17 mouse cellular contexts compared by ENCODE assay signal in the genomic region with DNA sequence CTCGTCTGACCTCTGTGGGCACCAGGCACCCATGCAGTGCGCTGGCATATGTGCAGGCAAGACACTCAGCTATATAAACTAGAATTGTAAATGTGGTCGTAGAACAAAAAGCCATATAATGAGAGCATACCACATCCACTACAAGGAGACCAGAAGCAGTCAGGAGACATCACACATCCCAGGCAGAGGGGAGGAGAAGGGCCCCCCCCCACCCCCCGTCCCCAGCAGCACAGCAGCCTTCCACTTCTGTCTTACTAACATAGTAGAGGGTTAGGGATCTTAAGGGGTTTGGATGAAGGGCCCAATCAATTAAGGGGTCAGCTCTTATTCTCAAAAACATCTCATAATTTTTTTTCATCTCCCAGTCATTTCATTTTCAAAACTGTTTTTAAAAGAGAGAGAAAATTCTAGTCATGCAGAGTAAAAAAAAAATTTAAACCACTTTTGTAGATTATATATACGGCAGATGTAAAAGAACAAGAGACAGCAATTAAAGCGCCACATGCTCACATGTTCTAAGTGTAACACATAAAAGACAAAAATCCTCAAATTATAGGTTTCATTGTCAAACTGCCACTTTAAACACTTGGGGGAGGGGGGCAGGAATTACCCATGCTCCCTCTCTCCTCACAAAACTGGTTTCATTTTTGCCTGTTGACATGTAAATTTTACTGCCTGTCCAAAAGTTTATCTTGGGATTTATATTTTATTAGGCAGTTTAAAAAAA.
A peak's percentile ranks its signal among the peaks of the same experiment; 100 is the strongest.
DNase-seq lines count a peak whose midpoint lies in the region; ATAC-seq and TF ChIP-seq lines count a peak whose summit lies in the region.
"Had no signal": no experiment of that assay in that cellular context is flagged by ENCODE, and none has a peak within 500 bp of the region (broad histone marks: within the 10 kb centered on the region; RNA-seq: fewer than 3 reads in every experiment).

No protein-coding gene starts in this region.

- ATAC-seq in hindbrain, embryonic 13.5 days (ENCODE audit: low FRiP score): no peak
- no peak for ATAC-seq in stomach, embryonic 14.5 days (ENCODE audit: insufficient number of reproducible peaks, insufficient read depth, low FRiP score, low read depth)
- ATAC-seq in stomach, postnatal 0 days (ENCODE audit: low FRiP score, low TSS enrichment): no peak
- ATAC-seq in forebrain, postnatal 0 days: peak; percentile 70
- no peak for ATAC-seq in inflammation-experienced regulatory T-cells, adult 6 months
- ATAC-seq in erythroblast, adult 5-6 weeks (replicated peaks; ENCODE audit: low FRiP score, poor library complexity, severe bottlenecking): no peak

- H3K27me3 ChIP-seq in hindbrain, embryonic 10.5 days (ENCODE audit: insufficient read depth, poor library complexity, severe bottlenecking): no peaks in the 10 kb centered on the region
- no peaks in the 10 kb centered on the region for H3K27me3 ChIP-seq in hindbrain, embryonic 13.5 days
- no peaks in the 10 kb centered on the region for H3K27me3 ChIP-seq in stomach, embryonic 14.5 days (ENCODE audit: control insufficient read depth, insufficient read depth, low read length)
- H3K27me3 ChIP-seq in stomach, postnatal 0 days (ENCODE audit: control insufficient read depth, insufficient read depth, low read length): no peaks in the 10 kb centered on the region
- no peaks in the 10 kb centered on the region for H3K27me3 ChIP-seq in forebrain, postnatal 0 days (ENCODE audit: insufficient read depth, low read length)
- H3K27me3 ChIP-seq: hindbrain, embryonic 15.5 days had no signal

- WGBS in hindbrain, embryonic 10.5 days: 85% methylated on average over 6 of the region's 6 CpGs
- WGBS in hindbrain, embryonic 13.5 days: 81% methylated on average over 6 of the region's 6 CpGs
- 65% methylated on average over 6 of the region's 6 CpGs for WGBS in stomach, embryonic 14.5 days
- WGBS in stomach, postnatal 0 days: 79% methylated on average over 6 of the region's 6 CpGs
- WGBS in forebrain, postnatal 0 days: 55% methylated on average over 6 of the region's 6 CpGs
- WGBS in olfactory bulb, adult 2 months: 53% methylated on average over 6 of the region's 6 CpGs

- no peak for DNase-seq in hindbrain, embryonic 10.5 days (ENCODE audit: low spot score)
- DNase-seq in stomach, postnatal 0 days (ENCODE audit: low spot score): no peak
- peak; percentile 57 for DNase-seq in forebrain, postnatal 0 days
- DNase-seq: adrenal gland, adult 2 months; cerebellum, adult 11 months; cerebellum, postnatal 25 days; gastrocnemius, adult 2 months; kidney, adult 9 months; lung, embryonic 14.5 days; midbrain, embryonic 14.5 days had no signal

- no peak for TF ChIP-seq CTCF in stomach, postnatal 0 days (IDR thresholded peaks at IDR 0.05; ENCODE audit: low read depth)
- no peak for TF ChIP-seq CTCF in forebrain, postnatal 0 days (IDR thresholded peaks at IDR 0.05; ENCODE audit: low read depth)
- TF ChIP-seq CTCF in olfactory bulb, adult 2 months (IDR thresholded peaks at IDR 0.05; ENCODE audit: insufficient read depth, low read depth, low read length): no peak

- H3K9me3 ChIP-seq in hindbrain, embryonic 10.5 days: no peaks in the 10 kb centered on the region
- H3K9me3 ChIP-seq in hindbrain, embryonic 13.5 days: no peaks in the 10 kb centered on the region
- no peaks in the 10 kb centered on the region for H3K9me3 ChIP-seq in stomach, embryonic 14.5 days (ENCODE audit: control insufficient read depth, low read depth, low read length)
- H3K9me3 ChIP-seq in stomach, postnatal 0 days (ENCODE audit: control insufficient read depth, low read length): no peaks in the 10 kb centered on the region
- no peaks in the 10 kb centered on the region for H3K9me3 ChIP-seq in forebrain, postnatal 0 days (ENCODE audit: low read length)
- H3K9me3 ChIP-seq: hindbrain, embryonic 15.5 days had no signal

- no peaks in the 10 kb centered on the region for H3K36me3 ChIP-seq in hindbrain, embryonic 10.5 days
- H3K36me3 ChIP-seq in hindbrain, embryonic 13.5 days: no peaks in the 10 kb centered on the region
- no peaks in the 10 kb centered on the region for H3K36me3 ChIP-seq in stomach, embryonic 14.5 days (ENCODE audit: control insufficient read depth, insufficient read depth, low read length)
- H3K36me3 ChIP-seq in stomach, postnatal 0 days (ENCODE audit: control insufficient read depth, insufficient read depth, low read length): no peaks in the 10 kb centered on the region
- no peaks in the 10 kb centered on the region for H3K36me3 ChIP-seq in forebrain, postnatal 0 days (ENCODE audit: insufficient read depth)
- H3K36me3 ChIP-seq: hindbrain, embryonic 15.5 days had no signal

- H3K4me2 ChIP-seq in hindbrain, embryonic 13.5 days: no peak overlapping the region
- H3K4me2 ChIP-seq in stomach, embryonic 14.5 days (replicated peaks; ENCODE audit: low read depth, low read length): no peak overlapping the region
- no peak overlapping the region for H3K4me2 ChIP-seq in stomach, postnatal 0 days (replicated peaks; ENCODE audit: low read depth)
- no peak overlapping the region for H3K4me2 ChIP-seq in forebrain, postnatal 0 days (ENCODE audit: low read depth)
- H3K4me2 ChIP-seq: hindbrain, embryonic 15.5 days; liver, embryonic 11.5 days; lung, embryonic 14.5 days had no signal

- TF ChIP-seq POLR2A in olfactory bulb, adult 2 months (IDR thresholded peaks at IDR 0.05; ENCODE audit: insufficient read depth, low read depth, low read length): no peak

- H3K4me1 ChIP-seq in hindbrain, embryonic 10.5 days (replicated peaks): peaks cover 73% of the 10 kb centered on the region
- H3K4me1 ChIP-seq in hindbrain, embryonic 13.5 days (replicated peaks): peaks cover 20% of the 10 kb centered on the region
- peaks cover 58% of the 10 kb centered on the region for H3K4me1 ChIP-seq in stomach, embryonic 14.5 days (ENCODE audit: control insufficient read depth, insufficient read depth, low read length)
- no peaks in the 10 kb centered on the region; the same call in 1 of the 2 replicates for H3K4me1 ChIP-seq in stomach, postnatal 0 days (replicated peaks; ENCODE audit: control insufficient read depth, insufficient read depth)
- H3K4me1 ChIP-seq in forebrain, postnatal 0 days (ENCODE audit: insufficient read depth): peaks cover 16% of the 10 kb centered on the region
- peaks cover 20% of the 10 kb centered on the region for H3K4me1 ChIP-seq in olfactory bulb, adult 2 months (ENCODE audit: control insufficient read depth, insufficient read depth, low read length)

- no peak overlapping the region for H3K9ac ChIP-seq in hindbrain, embryonic 13.5 days
- no peak overlapping the region for H3K9ac ChIP-seq in stomach, embryonic 14.5 days (replicated peaks; ENCODE audit: low read depth, low read length)
- no peak overlapping the region for H3K9ac ChIP-seq in stomach, postnatal 0 days (ENCODE audit: low read length)
- H3K9ac ChIP-seq in forebrain, postnatal 0 days: no peak overlapping the region
- H3K9ac ChIP-seq: hindbrain, embryonic 15.5 days; lung, embryonic 14.5 days had no signal

- H3K27ac ChIP-seq in hindbrain, embryonic 10.5 days: peak overlapping the region; percentile 18; the same call in 1 of the 2 replicates
- H3K27ac ChIP-seq in hindbrain, embryonic 13.5 days: no peak overlapping the region
- peak overlapping the region; percentile 22; the same call in 1 of the 2 replicates for H3K27ac ChIP-seq in stomach, embryonic 14.5 days (ENCODE audit: low read length)
- H3K27ac ChIP-seq in stomach, postnatal 0 days (replicated peaks): no peak overlapping the region
- H3K27ac ChIP-seq in forebrain, postnatal 0 days (ENCODE audit: low read depth, low read length): peak overlapping the region; percentile 71
- H3K27ac ChIP-seq in olfactory bulb, adult 2 months (ENCODE audit: insufficient read depth, low read depth, low read length): peak overlapping the region; percentile 52; the same call in 1 of the 2 replicates
- H3K27ac ChIP-seq: gastrocnemius, adult 2 months; hindbrain, embryonic 15.5 days had no signal

- no peak for TF ChIP-seq EP300 in stomach, postnatal 0 days (optimal IDR thresholded peaks at IDR 0.05)

- no peak overlapping the region for H3K4me3 ChIP-seq in hindbrain, embryonic 10.5 days
- H3K4me3 ChIP-seq in hindbrain, embryonic 13.5 days: no peak overlapping the region
- no peak overlapping the region for H3K4me3 ChIP-seq in stomach, embryonic 14.5 days (ENCODE audit: low read depth, low read length)
- no peak overlapping the region for H3K4me3 ChIP-seq in stomach, postnatal 0 days (ENCODE audit: low read depth, low read length)
- H3K4me3 ChIP-seq in forebrain, postnatal 0 days (ENCODE audit: low read depth, low read length): no peak overlapping the region
- no peak overlapping the region for H3K4me3 ChIP-seq in olfactory bulb, adult 2 months (ENCODE audit: insufficient read depth, low read depth, low read length)
- H3K4me3 ChIP-seq: gastrocnemius, adult 2 months; hindbrain, embryonic 15.5 days had no signal

Comparison
In these comparisons a context has a peak if more than half of its experiments do, and no peak if none do; other contexts are left out.
1. H3K27ac ChIP-seq: peak in hindbrain, embryonic 10.5 days (single experiment), stomach, embryonic 14.5 days (single experiment), forebrain, postnatal 0 days (single experiment) and olfactory bulb, adult 2 months (single experiment); none in hindbrain, embryonic 13.5 days (single experiment) and stomach, postnatal 0 days (single experiment).